Mouse (Mus musculus): Measurements from ENCODE around the gene Atp5l.

DNA sequence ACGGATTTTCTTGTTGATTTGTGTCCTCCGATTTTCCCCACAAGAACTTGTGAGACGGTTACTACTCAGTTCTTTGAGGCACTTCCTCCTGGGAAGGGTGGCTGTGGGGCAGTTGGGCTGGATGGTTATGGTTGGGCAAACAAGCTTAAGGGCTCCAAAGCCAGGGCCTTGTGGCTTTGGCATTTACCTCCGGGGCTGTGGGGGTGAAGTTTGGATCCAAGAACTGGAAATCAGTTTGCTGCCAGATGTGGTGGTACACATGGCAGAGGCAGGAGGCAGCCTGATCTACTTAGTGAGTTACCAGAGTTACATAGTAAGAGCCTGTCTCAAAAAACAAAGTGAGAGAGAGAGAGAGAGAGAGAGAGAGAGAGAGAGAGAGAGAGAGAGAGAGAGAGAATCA lies 16.7 kb downstream of the Atp5l start:
- TF ChIP-seq CTCF (IDR thresholded peaks at IDR 0.05; ENCODE audit: borderline replicate concordance, control insufficient read depth, extremely low read depth, insufficient read depth, low read length, poor library complexity) (no peak), POLR2A (IDR thresholded peaks at IDR 0.05; ENCODE audit: control insufficient read depth, extremely low read depth, insufficient read depth, low read length, poor library complexity) (no peak)
